Mouse (Mus musculus): Measurements from ENCODE around the gene Tbx1.

GRCm38 (mm10) chr16:18620201-18620600 is 29.7 kb upstream of the Tbx1 start:
- no peak for TF ChIP-seq CTCF (IDR thresholded peaks at IDR 0.05; ENCODE audit: low read depth)
- no peak for TF ChIP-seq EP300 (optimal IDR thresholded peaks at IDR 0.05)

All from stomach, postnatal 0 days (tissue).